Mouse (Mus musculus): Measurements from ENCODE around the gene Gm13289.
"Not testable (repeated sequence)": the region's sequence is repeated elsewhere in the genome, so short reads cannot be mapped to it uniquely, and the experiment has no call there.

The Gm13289 gene

GRCm38 (mm10) chr4:88782335-88782734 is 5.6 kb downstream of the Gm13289 start:
- not testable (repeated sequence) for DNase-seq (ENCODE audit: low spot score in 2 of 2)

GRCm38 (mm10) chr4:88785409-88785808 is 8.7 kb downstream of the Gm13289 start, which contains the start of gene Gm13276:
Gene Gm13276, plus strand, starts transcription at chr4:88785709.
- DNase-seq (ENCODE audit: low spot score in 2 of 2), result not testable (repeated sequence)

GRCm38 (mm10) chr4:88788402-88788801 is 11.7 kb downstream of the Gm13289 start, which contains the start of gene Gm13277:
Gene Gm13277, plus strand, starts transcription at chr4:88788632.
- peak; percentile 27 to 63 for DNase-seq (ENCODE audit: low spot score in 2 of 2)

- DNase-seq (ENCODE audit: low spot score in 2 of 2), result not testable (repeated sequence)
Measured at GRCm38 (mm10) chr4:88791250-88791649, 14.5 kb downstream of the Gm13289 start, which contains the start of gene Gm13278. Gene Gm13278, plus strand, starts transcription at chr4:88791550.

GRCm38 (mm10) chr4:88793936-88794675 is 17.4 kb downstream of the Gm13289 start, which contains the start of gene Gm13275:
Gene Gm13275, plus strand, starts transcription at chr4:88794487.
- peak; percentile 70 to 76 for DNase-seq (ENCODE audit: low spot score in 2 of 2)

GRCm38 (mm10) chr4:88797097-88797496 is 20.4 kb downstream of the Gm13289 start, which contains the start of gene Gm13279:
Gene Gm13279, plus strand, starts transcription at chr4:88797397.
- DNase-seq (ENCODE audit: low spot score in 2 of 2), result not testable (repeated sequence)

GRCm38 (mm10) chr4:88799365-88799764 is 22.6 kb downstream of the Gm13289 start, which contains the start of gene Gm13285:
Gene Gm13285, plus strand, starts transcription at chr4:88799665.
- DNase-seq (ENCODE audit: low spot score in 2 of 2), result not testable (repeated sequence)

GRCm38 (mm10) chr4:88802954-88803353 is 26.2 kb downstream of the Gm13289 start, which contains the start of gene Gm13287:
Gene Gm13287, plus strand, starts transcription at chr4:88803254.
- DNase-seq (ENCODE audit: low spot score in 2 of 2), result not testable (repeated sequence)

GRCm38 (mm10) chr4:88805231-88805630 is 28.5 kb downstream of the Gm13289 start, which contains the start of gene Gm13288:
Gene Gm13288, plus strand, starts transcription at chr4:88805531.
- DNase-seq (ENCODE audit: low spot score in 2 of 2), result not testable (repeated sequence)

GRCm38 (mm10) chr4:88805761-88806160 is 29.0 kb downstream of the Gm13289 start:
- DNase-seq (ENCODE audit: low spot score in 2 of 2), result peak in 1 of 2 experiments; percentile 7

GRCm38 (mm10) chr4:88815928-88816327 is 39.2 kb downstream of the Gm13289 start, which contains the start of gene Ifna7:
Gene Ifna7, plus strand, starts transcription at chr4:88816228.
- no peak for DNase-seq (ENCODE audit: low spot score in 2 of 2)

GRCm38 (mm10) chr4:88819659-88820058 is 42.9 kb downstream of the Gm13289 start, which contains the start of gene Ifna11:
Gene Ifna11, plus strand, starts transcription at chr4:88819959.
- DNase-seq (ENCODE audit: low spot score in 2 of 2), result no peak

GRCm38 (mm10) chr4:88822995-88823394 is 46.3 kb downstream of the Gm13289 start:
- DNase-seq (ENCODE audit: low spot score in 2 of 2), result peak in 1 of 2 experiments; percentile 9

Data from frontal cortex, postnatal 14 days (tissue).